Mouse (Mus musculus): Measurements from ENCODE around the gene Htatsf1. TPM values are rescaled to one million over a fixed set of nuclear protein-coding genes. Genes with fewer than 3 reads are reported as not detected.

Gene Htatsf1
- polyA plus RNA-seq, 1 experiment from 2014 or later = 86.2 TPM

GRCm38 (mm10) chrX:57106956-57107355 is 53.6 kb downstream of the Htatsf1 start:
- Histone ChIP-seq H3K27me3 (ENCODE audit: control insufficient read depth, insufficient read depth, low read length) (no peaks in the 10 kb centered on the region), H3K9me3 (ENCODE audit: control insufficient read depth, low read length) (no peaks in the 10 kb centered on the region), H3K4me1 (ENCODE audit: control insufficient read depth, insufficient read depth, low read length) (no peaks in the 10 kb centered on the region), H3K36me3 (ENCODE audit: control insufficient read depth, insufficient read depth, low read length) (no peaks in the 10 kb centered on the region), H3K4me2 (no peak overlapping the region), H3K27ac (ENCODE audit: low read depth, low read length) (no peak overlapping the region), H3K9ac (ENCODE audit: low read length) (no peak overlapping the region), H3K4me3 (ENCODE audit: low read depth, low read length) (no peak overlapping the region)
- ATAC-seq (ENCODE audit: low FRiP score) (no peak), DNase-seq (ENCODE audit: low spot score, missing footprints) (no peak)
- WGBS = 83% methylated on average over 3 of the region's 3 CpGs

Other genes starting within 250 kb of the Htatsf1 start
- 2.6 and 3.2 TPM in 2 replicates for gene Map7d3, start 231.3 kb upstream of the Htatsf1 start, polyA plus RNA-seq (2014; fragmentation: Nextera tagmentation; extraction: Ambion mirVana)
- gene Adgrg4, start 183.4 kb upstream of the Htatsf1 start, polyA plus RNA-seq (2014; fragmentation: Nextera tagmentation; extraction: Ambion mirVana) = 0.20 TPM in 1 of 2 replicates, not detected in the other
- gene Brs3, start 10.5 kb upstream of the Htatsf1 start, polyA plus RNA-seq (2014; fragmentation: Nextera tagmentation; extraction: Ambion mirVana) = not detected in 2 replicates
- 0.07 and 0.18 TPM in 2 replicates for gene Vgll1, start 34.5 kb downstream of the Htatsf1 start, polyA plus RNA-seq (2014; fragmentation: Nextera tagmentation; extraction: Ambion mirVana)
- gene Cd40lg, start 158.6 kb downstream of the Htatsf1 start, polyA plus RNA-seq (2014; fragmentation: Nextera tagmentation; extraction: Ambion mirVana) = not detected in 2 replicates